Mouse (Mus musculus): ENCODE data around the gene Kif26b. TPM values are rescaled to one million over a fixed set of nuclear protein-coding genes. Genes with fewer than 3 reads are reported as not detected.

The Kif26b gene
- polyA plus RNA-seq, 1 experiment from 2014 or later = 32.0 TPM

- 0 out of 2 replicates have a peak, but pooled peaks cover 5% of the 10 kb centered on the region for H3K27me3 ChIP-seq
- 88% methylated on average over 10 of the region's 10 CpGs for WGBS
- no peak for ATAC-seq (ENCODE audit: insufficient number of reproducible peaks, insufficient read depth, low FRiP score, low TSS enrichment, low read depth)
- H3K9me3 ChIP-seq = no peaks in the 10 kb centered on the region
- H3K4me1 ChIP-seq (replicated peaks) = peaks cover 30% of the 10 kb centered on the region
- H3K4me2 ChIP-seq = no peak overlapping the region
- no peak overlapping the region for H3K27ac ChIP-seq
- H3K36me3 ChIP-seq = no peaks in the 10 kb centered on the region
- H3K9ac ChIP-seq (replicated peaks) = no peak overlapping the region
- H3K4me3 ChIP-seq (replicated peaks) = no peak overlapping the region
Observed at GRCm38 (mm10) chr1:178972055-178972454, 443.1 kb downstream of the Kif26b start.

GRCm38 (mm10) chr1:178978617-178979245 lies 449.8 kb downstream of the Kif26b start:
- H3K4me3 ChIP-seq (replicated peaks) = no peak overlapping the region
- 0 out of 2 replicates have a peak, but pooled peaks have one; percentile 28 for ATAC-seq (ENCODE audit: insufficient number of reproducible peaks, insufficient read depth, low FRiP score, low TSS enrichment, low read depth)
- H3K9me3 ChIP-seq = no peaks in the 10 kb centered on the region
- peak overlapping the region; percentile 24 for H3K27ac ChIP-seq
- no peaks in the 10 kb centered on the region for H3K36me3 ChIP-seq
- H3K4me1 ChIP-seq (replicated peaks) = peaks cover 67% of the 10 kb centered on the region
- H3K27me3 ChIP-seq = no peaks in the 10 kb centered on the region
- no peak overlapping the region for H3K9ac ChIP-seq (replicated peaks)
- 20% methylated on average over 8 of the region's 8 CpGs for WGBS
- H3K4me2 ChIP-seq = 0 out of 2 replicates have a peak overlapping the region, but pooled peaks have one; percentile 0

GRCm38 (mm10) chr1:178980185-178980584 lies 451.3 kb downstream of the Kif26b start:
- Histone ChIP-seq H3K9me3 (no peaks in the 10 kb centered on the region), H3K36me3 (no peaks in the 10 kb centered on the region), H3K4me2 (no peak overlapping the region), H3K4me1 (replicated peaks) (peaks cover 55% of the 10 kb centered on the region), H3K27me3 (no peaks in the 10 kb centered on the region), H3K27ac (0 out of 2 replicates have a peak overlapping the region, but pooled peaks have one; percentile 64), H3K4me3 (replicated peaks) (no peak overlapping the region), H3K9ac (replicated peaks) (no peak overlapping the region)
- no peak for ATAC-seq (ENCODE audit: insufficient number of reproducible peaks, insufficient read depth, low FRiP score, low TSS enrichment, low read depth)

GRCm38 (mm10) chr1:178981641-178982040 lies 452.7 kb downstream of the Kif26b start:
- Histone ChIP-seq H3K27me3 (no peaks in the 10 kb centered on the region), H3K36me3 (no peaks in the 10 kb centered on the region), H3K4me1 (replicated peaks) (peaks cover 41% of the 10 kb centered on the region), H3K27ac (no peak overlapping the region), H3K9ac (replicated peaks) (no peak overlapping the region), H3K9me3 (no peaks in the 10 kb centered on the region), H3K4me2 (no peak overlapping the region), H3K4me3 (replicated peaks) (no peak overlapping the region)
- 82% methylated on average over 5 of the region's 5 CpGs for WGBS
- ATAC-seq (ENCODE audit: insufficient number of reproducible peaks, insufficient read depth, low FRiP score, low TSS enrichment, low read depth) = no peak

GRCm38 (mm10) chr1:178988176-178988575 lies 459.3 kb downstream of the Kif26b start:
- Histone ChIP-seq H3K4me3 (replicated peaks) (no peak overlapping the region), H3K4me1 (replicated peaks) (peaks cover 29% of the 10 kb centered on the region), H3K36me3 (no peaks in the 10 kb centered on the region), H3K27ac (no peak overlapping the region), H3K4me2 (no peak overlapping the region), H3K9me3 (no peaks in the 10 kb centered on the region), H3K9ac (replicated peaks) (no peak overlapping the region), H3K27me3 (no peaks in the 10 kb centered on the region)
- 72% methylated on average over 1 of the region's 1 CpGs for WGBS
- ATAC-seq (ENCODE audit: insufficient number of reproducible peaks, insufficient read depth, low FRiP score, low TSS enrichment, low read depth) = no peak

Other genes with a start within 250 kb of the Kif26b start
- 124 and 132 TPM in 2 replicates for gene Cox20, start 210.0 kb upstream of the Kif26b start, polyA plus RNA-seq (2016; fragmentation: Nextera tagmentation; extraction: Ambion mirVana)
- gene Hnrnpu, start 191.3 kb upstream of the Kif26b start, polyA plus RNA-seq (2016; fragmentation: Nextera tagmentation; extraction: Ambion mirVana) = 869 and 872 TPM in 2 replicates
- gene Efcab2, start 123.0 kb upstream of the Kif26b start, polyA plus RNA-seq (2016; fragmentation: Nextera tagmentation; extraction: Ambion mirVana) = 4.7 and 7.1 TPM in 2 replicates